Mouse (Mus musculus) ovary, postnatal 10 days (tissue): Measurements from ENCODE around the gene Gtf2f2.
A peak's percentile ranks its signal among the peaks of the same experiment; 100 is the strongest.

Experiments used
- DNase-seq: peaks from one replicate; pipeline ENCODE4 v3.0.0; 2022; ENCODE audit warnings: low spot score

The Gtf2f2 gene

DNA sequence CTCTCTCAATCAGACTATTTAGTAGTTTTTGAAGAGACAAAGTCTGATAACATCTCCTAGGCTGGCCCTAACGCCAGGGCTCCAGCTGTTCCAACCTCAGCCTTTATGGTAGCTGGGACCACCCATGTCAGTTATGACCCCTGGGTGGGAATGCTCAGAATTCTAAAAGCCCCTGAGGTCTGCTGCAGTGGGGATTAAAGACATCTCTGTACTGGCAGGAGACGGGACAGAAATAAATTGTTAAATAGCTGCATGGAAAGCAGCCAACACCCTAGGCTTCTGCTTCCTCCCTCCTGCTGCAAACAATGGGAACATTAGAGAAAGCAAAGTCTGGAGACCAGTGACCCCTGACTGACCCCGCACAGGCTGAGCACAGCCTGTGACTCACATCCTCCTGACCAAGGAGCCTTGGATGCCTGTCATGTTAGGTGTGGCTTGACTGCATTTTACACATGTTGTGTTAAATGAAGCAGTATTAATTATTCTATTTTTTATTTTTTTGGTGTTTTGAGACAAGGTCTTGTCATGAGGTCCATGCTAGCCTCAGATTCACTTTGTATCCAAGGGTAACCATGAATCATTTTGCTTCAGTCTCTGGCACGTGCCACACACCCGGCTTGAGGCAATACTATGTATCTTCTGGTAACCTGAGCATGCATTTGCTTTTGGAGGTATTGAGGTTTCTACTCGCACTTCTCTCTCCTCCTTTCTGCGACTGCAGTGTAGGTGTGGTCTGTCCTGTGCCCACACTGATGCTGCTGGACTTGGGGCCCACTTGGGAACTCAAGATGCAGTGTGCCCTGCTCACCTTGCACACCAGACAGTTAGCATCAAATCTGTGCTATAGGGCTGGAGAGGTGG is 146.9 kb downstream of the Gtf2f2 start:
- DNase-seq, result peak; percentile 24

DNA sequence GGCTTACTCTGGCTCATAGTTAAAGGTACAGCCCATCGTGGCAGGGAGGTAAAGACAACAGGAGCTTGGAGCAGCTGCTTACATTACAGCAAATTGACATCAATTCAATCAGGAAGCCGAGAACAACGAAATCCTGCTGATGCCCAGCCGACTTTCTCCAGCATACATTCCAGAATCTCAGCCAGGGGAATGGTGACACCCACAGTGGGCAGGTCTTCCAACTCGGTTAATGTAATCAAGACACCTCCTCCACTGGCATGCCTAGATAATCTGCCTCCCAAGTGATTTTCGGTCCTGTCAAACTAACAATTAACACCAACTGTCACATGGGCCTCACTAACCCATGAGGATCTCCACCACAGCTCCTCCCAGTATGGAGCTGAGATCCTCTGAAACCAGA is 148.0 kb downstream of the Gtf2f2 start:
- no peak for DNase-seq

DNA sequence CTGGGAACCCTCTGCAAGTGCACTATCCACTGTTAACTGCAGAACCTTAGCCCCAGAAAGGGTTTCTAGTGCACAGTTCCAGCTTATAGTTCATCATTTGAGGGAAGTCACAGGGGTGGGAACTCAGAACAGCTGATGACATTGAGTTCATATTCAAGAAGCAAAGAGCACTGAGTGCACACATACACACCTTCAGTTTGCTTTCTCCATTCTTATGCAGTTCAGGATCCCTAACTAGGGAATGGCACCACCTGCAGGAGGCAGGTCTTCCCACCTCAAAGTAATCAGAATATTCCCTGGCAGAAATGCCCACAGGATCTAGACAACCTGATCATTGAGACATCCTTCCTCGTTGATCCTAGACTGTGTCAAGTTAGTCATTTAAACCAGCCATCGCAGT is 151.0 kb downstream of the Gtf2f2 start:
- no peak for DNase-seq

DNA sequence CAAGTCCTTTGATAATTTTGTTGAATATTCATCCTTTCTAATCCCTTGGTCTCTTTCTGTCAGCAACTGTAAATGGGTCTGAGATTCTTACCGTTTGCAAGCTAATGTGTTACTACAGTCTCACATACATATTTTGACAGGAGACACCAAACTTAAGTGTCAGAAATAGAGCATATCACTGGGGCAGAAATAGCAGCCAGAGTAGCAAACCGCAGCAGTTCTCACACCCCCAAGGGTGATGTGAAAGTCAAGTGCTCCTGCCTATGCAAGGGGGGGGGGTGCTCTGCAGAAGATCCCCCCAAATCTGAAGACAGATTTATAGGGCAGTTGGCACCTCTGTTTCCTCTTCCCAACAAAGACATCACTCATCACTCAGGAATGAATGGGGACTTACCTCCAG is 152.5 kb downstream of the Gtf2f2 start:
- DNase-seq, result no peak

DNA sequence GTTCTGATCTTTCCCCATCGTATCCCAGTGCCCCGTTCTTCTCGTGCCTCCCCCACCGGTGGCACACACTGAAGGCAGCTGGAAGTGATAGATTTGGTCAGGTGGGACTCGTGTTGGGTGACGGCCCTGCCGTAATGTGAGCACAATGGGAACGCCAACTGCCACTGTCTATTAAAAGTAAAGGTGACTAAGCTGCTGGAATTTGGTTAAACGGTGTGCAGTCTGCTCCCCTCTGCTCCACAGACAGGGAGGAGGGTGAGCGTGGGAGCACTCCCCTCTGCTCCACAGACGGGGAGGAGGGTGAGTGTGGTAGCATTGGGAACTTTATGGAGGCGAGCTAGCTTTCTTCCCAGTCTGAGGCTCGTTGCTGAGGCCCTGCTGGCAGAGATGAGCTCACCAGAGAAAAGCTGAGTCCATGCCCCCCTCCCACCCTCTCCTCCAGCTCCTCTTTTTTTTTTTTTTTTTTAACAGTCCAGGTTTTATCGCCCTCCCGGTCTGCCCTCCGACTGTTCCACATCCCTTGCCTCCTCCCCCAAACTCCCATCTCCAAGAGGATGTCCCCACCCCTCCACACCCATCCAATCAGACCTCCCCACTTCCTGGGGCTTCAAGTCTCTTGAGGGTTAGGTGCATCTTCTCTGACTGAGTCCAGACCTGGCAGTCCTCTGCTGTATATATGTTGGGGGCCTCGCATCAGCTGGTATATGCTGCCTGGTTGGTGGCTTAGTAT is 155.2 kb downstream of the Gtf2f2 start:
- no peak for DNase-seq

DNA sequence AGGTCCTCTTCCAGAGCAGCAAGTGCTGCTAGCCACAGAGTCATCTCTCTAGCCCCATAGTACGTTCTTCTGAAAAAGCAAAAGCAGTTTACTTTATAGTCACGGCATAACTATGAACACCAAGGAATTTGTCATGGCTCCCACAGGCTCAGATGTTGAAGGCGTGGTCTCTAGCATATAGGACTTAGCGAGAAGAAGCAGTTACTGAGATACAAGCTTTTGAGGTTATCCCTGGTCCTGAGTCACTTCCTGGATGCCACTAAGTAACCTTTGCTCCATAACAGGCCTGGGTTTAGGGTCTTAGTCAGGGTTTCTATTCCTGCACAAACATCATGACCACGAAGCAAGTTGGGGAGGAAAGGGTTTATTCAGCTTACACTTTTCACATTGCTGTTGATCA is 158.6 kb downstream of the Gtf2f2 start:
- no peak for DNase-seq

DNA sequence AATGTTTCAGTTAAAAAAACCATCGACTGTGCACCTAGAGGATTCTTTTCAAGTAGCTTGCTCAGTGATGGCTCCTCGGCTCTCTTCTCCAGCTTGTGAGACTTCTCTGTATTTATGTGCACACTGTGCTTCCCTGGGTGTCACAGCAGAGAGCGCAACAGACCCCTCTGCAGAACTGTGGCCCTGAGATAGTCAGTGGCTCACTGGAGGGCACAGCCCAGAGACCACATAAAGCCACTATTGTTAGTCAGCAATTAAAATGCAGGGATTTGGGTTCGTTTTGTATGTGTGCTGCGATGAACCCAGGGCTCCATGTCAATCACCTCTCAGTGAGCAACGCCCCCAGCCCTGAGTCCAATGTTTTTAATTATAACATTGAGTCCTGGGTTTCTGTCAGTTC is 159.8 kb downstream of the Gtf2f2 start:
- no peak for DNase-seq

DNA sequence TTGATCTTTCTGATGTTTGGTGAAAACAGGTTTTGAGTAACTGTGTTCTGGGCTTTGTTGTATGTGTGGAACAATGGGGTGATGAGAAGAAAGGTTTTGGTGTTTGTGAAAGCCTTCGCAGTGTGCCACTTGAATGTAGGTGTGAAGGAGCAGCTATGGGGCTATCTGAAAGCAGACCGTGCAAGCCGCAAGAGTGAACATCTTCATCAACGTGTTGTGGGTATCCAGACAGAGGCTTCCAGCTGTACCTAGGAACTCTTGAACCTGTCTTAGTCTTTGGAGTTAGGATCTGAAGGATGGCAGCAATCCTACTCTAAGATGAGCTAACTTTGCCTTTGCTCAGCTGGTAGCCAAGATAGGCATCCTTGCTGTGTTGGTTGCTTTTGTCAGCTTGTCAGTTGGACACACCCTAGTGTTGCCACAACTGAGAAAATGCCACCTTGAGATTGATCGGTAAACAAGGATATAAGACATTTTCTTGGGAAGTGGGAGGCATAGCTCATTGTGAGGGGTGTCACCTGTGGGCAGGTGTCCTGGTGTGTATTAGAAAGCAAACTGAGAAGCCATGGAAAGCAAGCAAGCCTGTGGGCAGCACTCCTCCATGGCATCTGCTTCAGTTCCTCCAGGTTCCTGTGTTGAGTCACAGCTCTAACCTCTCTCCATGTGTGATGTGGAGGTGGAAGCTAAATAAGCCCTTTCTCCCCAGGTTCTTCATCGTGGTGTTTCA is 160.7 kb downstream of the Gtf2f2 start:
- no peak for DNase-seq

DNA sequence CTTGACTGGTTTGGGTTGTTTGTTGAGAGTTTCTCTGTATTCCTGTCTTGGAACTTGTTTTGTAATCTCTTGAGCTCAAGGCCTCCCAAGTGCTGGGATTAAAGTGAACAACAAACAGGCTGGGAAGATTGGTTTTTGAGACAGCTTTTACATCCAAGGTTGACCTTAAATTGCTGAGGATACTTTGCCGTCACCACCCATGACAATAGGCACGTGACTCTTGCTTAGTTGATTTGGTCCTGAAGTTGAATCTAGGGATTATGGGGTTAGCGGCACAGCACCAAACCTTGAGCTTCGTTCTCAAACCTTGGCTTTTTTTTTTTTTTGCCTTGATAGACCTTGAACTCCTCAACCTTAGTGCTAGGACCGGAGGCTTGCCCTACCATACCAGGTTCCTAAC is 161.4 kb downstream of the Gtf2f2 start:
- no peak for DNase-seq

DNA sequence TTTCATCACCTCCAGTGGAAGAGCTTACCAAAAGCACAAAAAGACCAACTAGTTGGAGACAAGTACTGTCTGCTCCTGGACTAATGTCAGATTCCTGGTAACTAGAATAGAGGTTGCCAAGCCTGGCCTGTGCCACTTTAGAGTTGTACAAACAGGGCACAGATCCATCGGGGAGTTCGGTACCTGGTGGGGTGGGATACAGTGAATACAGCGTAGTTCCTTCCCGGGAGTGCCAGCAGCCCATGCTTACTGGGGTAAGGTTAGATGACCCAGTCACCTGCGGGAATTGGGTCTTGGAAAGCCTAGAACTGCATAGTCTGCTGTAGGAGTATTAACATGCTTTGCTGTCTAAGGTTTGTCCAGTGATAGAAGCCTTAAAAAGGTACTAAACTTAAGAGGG is 162.2 kb downstream of the Gtf2f2 start:
- no peak for DNase-seq

DNA sequence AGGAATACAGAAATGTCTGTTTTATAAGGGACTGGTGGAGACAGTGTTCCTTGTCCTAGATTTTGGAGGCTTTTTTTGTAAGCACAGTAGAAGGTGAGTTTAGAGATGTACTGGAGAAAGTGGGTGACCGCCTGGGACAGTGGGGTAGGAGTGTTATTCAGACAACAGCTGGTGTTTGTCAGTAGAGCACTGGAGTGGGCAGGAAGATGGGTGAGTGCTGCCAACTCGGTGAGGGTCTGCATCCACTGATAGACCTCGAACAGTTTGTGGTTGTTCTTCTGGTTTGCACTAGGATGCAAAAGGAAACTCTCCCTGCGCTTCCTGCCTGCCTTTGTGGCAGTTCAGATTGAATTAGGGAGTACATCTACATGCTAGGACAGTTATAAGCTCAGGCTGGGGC is 163.0 kb downstream of the Gtf2f2 start:
- no peak for DNase-seq
